Mouse (Mus musculus) CD4-positive naive resting alpha-beta T cell, adult 57 days (primary cell): ENCODE results near the gene Ivd. TPM values are rescaled to one million over a fixed set of nuclear protein-coding genes. Genes with fewer than 3 reads are reported as not detected.

Experiments used
- total RNA-seq: library from RNA; stranded (reverse); gene quantifications from one replicate; pipeline ENCODE4 v1.2.4, GENCODE M21; 2023

Gene Ivd
- 76.7 TPM for total RNA-seq

DNA sequence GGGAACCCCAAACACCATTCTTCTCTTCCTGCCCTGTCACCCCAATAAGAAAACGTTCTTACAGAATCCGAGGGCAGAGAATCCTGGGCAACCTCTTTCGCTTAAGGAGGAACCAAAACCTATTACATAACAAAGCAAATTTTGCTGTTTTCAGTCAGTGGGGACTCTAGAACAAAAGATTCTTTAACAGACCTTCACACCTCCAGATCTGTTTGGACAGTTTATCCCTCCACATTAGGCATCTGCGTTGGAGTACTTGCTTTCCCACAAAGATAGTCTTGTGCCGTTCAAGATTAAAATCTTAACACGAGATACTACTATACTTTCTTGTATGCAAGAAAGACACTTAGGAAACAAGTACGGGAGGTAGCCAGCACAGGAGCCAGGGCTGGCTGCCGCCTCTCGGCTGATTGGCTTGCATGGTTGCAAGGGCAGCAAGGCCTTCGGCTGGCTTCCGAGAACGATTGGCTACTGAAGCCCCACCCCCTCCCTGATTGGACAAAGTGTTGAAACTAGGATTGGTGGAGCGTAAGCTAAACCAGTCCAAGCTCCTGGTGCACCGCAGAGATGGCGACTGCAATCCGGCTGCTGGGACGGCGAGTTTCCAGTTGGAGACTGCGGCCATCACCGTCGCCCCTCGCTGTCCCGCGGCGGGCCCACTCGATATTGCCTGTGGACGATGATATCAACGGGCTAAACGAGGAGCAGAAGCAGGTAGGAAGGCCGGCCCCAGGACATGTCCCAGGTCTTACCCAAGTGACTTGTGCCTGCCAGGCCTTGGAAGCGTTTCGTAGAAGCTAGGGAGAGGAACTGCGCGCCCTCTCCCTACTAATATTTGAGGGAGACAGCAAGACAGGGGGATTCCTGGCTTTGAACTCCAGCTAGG is at the start of gene Ivd:
Gene Ivd (plus strand): TSS at position 501 of the 886 bp plus-strand sequence.

DNA sequence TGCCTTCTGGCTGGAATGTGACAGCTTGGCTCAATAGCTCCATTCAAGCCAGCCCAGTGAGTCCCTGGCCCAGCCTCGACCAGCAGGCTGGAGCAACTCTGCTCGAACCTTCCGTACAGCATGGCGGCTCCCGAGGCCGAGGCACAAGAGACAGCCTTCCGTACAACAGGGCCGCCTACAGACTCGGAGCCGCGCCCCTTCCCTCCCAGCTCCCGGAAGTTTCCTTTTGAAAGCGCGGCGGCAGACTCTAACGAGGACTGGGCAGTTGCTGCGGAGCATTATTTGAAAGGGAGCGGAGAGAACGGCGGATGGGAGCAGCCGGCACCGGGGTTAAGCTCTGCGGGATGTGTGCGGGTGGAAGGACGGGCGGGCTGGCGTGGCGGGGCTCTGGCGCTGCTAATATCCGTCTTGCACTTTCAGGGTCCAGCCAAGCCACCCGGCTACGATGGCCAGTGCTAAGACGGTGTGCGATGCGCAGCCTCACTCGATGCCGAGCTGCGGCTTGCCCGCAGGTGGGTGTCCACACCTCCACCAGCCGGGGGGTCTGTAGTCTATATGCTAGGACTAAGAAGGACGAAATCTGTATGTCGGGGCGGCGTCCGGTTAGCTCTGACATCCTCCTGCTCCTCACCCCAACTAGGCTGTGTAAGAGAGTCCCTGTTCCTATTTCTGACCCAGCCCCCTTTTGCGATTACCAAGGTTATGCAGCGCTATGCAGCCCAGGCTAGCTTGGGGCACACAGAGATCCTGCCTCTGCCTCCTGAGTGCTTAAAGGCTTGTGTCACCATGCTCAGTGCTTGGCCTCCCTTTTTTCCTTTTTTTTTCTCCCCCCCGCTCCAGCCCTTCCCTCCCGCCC is 47.5 kb upstream of the Ivd start, which contains the start of gene Knstrn:
Gene Knstrn (plus strand): TSS at position 23 of the 856 bp plus-strand sequence.

GRCm38 (mm10) chr2:118899981-118900825 is 38.4 kb downstream of the Ivd start, which contains the start of gene Bahd1:
Gene Bahd1 (plus strand): TSS chr2:118900377.

DNA sequence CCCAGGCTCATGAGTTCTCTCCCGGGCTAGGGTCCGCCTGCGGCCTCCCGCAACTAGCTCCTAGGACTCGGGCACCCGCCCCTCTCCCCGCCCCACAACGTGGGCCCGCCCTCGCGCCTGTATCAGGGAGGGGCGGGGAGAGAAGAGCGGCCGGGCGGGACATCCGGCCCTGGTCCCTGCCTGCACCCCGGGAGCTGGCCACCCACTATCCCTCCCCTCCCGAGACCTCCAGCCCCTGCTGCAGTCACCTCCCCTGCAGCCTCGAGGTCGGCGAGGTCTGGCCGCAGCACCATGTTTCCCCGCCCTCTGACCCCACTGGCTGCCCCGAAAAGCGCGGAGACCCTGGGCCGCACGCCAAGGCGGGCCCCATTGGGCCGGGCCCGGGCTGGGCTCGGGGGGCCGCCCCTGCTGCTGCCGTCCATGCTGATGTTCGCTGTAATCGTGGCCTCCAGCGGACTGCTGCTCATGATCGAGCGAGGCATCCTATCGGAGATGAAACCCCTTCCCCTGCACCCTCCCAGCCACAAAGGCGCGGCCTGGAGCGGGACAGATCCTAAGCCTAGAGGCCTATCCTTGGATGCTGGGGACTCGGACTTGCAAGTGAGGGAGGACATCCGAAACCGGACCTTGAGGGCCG is 64.7 kb downstream of the Ivd start, which contains the start of gene Chst14:
Gene Chst14 (plus strand): TSS at position 136 of the 637 bp plus-strand sequence.

Other genes starting within 250 kb of the Ivd start
- 0.53 TPM for gene Pak6, start 198.7 kb upstream of the Ivd start, total RNA-seq
- 1.0 TPM for gene Ankrd63, start 158.0 kb upstream of the Ivd start, total RNA-seq
- gene Plcb2, start 133.5 kb upstream of the Ivd start, total RNA-seq, result 121 TPM
- gene Inafm2, start 116.2 kb upstream of the Ivd start, total RNA-seq, result 22.3 TPM
- gene Ccdc9b, start 99.3 kb upstream of the Ivd start, total RNA-seq, result 0.71 TPM
- gene Phgr1, start 89.2 kb upstream of the Ivd start, total RNA-seq, result not detected
- gene Disp2, start 82.2 kb upstream of the Ivd start, total RNA-seq, result not detected
- 5.9 TPM for gene Knstrn, start 48.0 kb upstream of the Ivd start, total RNA-seq
- 36.4 TPM for gene Bahd1, start 38.4 kb downstream of the Ivd start, total RNA-seq
- gene Chst14, start 64.5 kb downstream of the Ivd start, total RNA-seq, result 3.8 TPM
- 12.6 TPM for gene Ccdc32, start 167.4 kb downstream of the Ivd start, total RNA-seq
- gene Rpusd2, start 172.8 kb downstream of the Ivd start, total RNA-seq, result 12.7 TPM
- 1.2 TPM for gene Knl1, start 185.2 kb downstream of the Ivd start, total RNA-seq